Mouse (Mus musculus) lung, embryonic 14.5 days (tissue): ENCODE data around the gene Hpcal4. TPM values are rescaled to one million over a fixed set of nuclear protein-coding genes. Genes with fewer than 3 reads are reported as not detected.
A peak's percentile ranks its signal among the peaks of the same experiment; 100 is the strongest.

ENCODE experiments used
- ATAC-seq: fragments of 200-750 bp; cut with Nextera tagmentation; 2 replicates; pipeline ENCODE4 v1.8.0; 2017; ENCODE audit warnings: mild to moderate bottlenecking, moderate TSS enrichment, moderate library complexity; ENCODE audit not compliant: insufficient read depth
- DNase-seq: peaks from one replicate; pipeline ENCODE4 v3.0.0-alpha.2; 2015
- H3K27ac ChIP-seq: fragments of 300-500 bp; sonication (generic); 2 replicates; pipeline ENCODE4 v1.5.1; 2014; ENCODE audit warnings: low read depth, mild to moderate bottlenecking, moderate library complexity
- H3K27me3 ChIP-seq: fragments of 300-500 bp; sonication (generic); 2 replicates; pipeline ENCODE4 v1.6.1; 2014; ENCODE audit warnings: low read length, control low read depth; ENCODE audit not compliant: insufficient read depth
- H3K36me3 ChIP-seq: fragments of 300-500 bp; sonication (generic); 2 replicates; pipeline ENCODE4 v1.6.1; 2014; ENCODE audit warnings: control low read depth; ENCODE audit not compliant: insufficient read depth
- H3K4me1 ChIP-seq: fragments of 300-500 bp; sonication (generic); 2 replicates; pipeline ENCODE4 v1.6.1; 2014; ENCODE audit warnings: antibody characterized with exemption, control low read depth; ENCODE audit not compliant: insufficient read depth
- H3K4me2 ChIP-seq: fragments of 300-500 bp; sonication (generic); 2 replicates; pipeline ENCODE4 v1.6.1; 2014; ENCODE audit warnings: mild to moderate bottlenecking
- H3K4me3 ChIP-seq: fragments of 300-500 bp; sonication (generic); 2 replicates; pipeline ENCODE4 v1.5.1; 2014; ENCODE audit warnings: low read depth, low read length
- H3K9ac ChIP-seq: fragments of 300-500 bp; sonication (generic); 2 replicates; pipeline ENCODE4 v1.6.1; 2014
- H3K9me3 ChIP-seq: fragments of 300-500 bp; sonication (generic); 2 replicates; pipeline ENCODE4 v1.6.1; 2016; ENCODE audit warnings: low read depth, low read length, control low read depth
- CTCF ChIP-seq: IDR thresholded peaks from 2 replicates; pipeline ENCODE4 v1.5.1; 2016; ENCODE audit warnings: antibody characterized with exemption, low read depth
- WGBS: fragments of 180-500 bp; shearing (Covaris S2); extraction: QIAGEN DNeasy Blood & Tissue Kit; methylation state at CpG from one replicate; pipeline ENCODE4 v1.1.7; 2014; 5-methylcytosine and 5-hydroxymethylcytosine counted together
- polyA plus RNA-seq: library from polyadenylated mRNA; unstranded; fragments of >200 nt; fragmentation: Nextera tagmentation; extraction: Ambion mirVana; gene quantifications from 2 replicates; pipeline ENCODE4 v1.2.1, GENCODE M21; 2014

Hpcal4 gene
- polyA plus RNA-seq, 1 experiment from 2014 or later, result 0.37 TPM

DNA sequence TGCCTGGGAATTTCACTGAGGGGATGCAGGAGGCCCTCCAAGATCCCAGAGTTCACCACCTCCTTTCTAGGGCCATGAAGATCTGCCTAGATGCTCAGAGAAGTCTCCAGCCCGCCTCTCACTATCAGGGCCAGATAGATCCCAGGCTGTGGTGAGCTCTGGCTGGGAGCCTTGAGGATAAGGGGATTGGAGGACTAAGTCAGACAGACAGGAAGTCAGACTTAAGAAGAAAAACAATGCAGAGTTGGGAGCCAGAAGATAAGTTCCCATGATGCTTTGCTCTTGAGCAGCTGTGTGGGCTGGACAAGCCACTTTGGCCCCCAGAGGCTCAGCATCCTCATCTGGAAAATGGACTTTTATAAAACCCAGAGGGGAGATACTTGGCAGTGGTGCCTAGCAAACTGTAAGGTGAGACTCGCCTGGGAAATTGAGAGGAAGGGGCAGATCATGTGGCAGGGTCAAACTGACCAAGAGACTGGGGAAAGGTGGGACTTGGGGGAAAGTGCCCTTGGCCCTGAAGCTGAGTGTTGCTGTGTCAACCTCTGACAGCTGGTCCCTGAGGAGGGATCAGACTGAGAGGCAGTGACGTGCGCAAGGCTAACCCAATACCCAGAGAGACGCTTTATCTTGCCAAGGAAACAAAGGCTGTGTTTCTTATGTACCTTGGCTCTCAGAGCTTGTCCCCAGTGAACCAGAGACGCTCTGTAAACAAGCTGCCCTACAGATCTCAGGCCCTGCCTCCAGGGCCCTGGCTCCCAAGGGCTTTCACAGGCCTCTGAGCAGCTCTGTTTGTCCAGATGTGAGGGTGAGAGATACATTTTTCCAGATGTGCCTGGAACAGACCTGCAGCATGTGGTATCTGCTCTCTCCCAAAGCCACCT is 54.6 kb downstream of the Hpcal4 start:
- H3K4me3 ChIP-seq, result no peak overlapping the region
- ATAC-seq (no peak), DNase-seq (peak; percentile 60)
- H3K27ac ChIP-seq, result peak overlapping the region; percentile 52
- H3K4me2 ChIP-seq, result peak overlapping the region; percentile 85
- no peaks in the 10 kb centered on the region for H3K9me3 ChIP-seq
- WGBS, result 48% methylated on average over 6 of the region's 6 CpGs
- H3K4me1 ChIP-seq, result peaks cover 17% of the 10 kb centered on the region
- peaks cover 39% of the 10 kb centered on the region for H3K27me3 ChIP-seq
- TF ChIP-seq CTCF, result no peak
- H3K9ac ChIP-seq, result no peak overlapping the region
- H3K36me3 ChIP-seq, result no peaks in the 10 kb centered on the region

GRCm38 (mm10) chr4:123239361-123240203 is 56.6 kb downstream of the Hpcal4 start:
- no peaks in the 10 kb centered on the region for H3K36me3 ChIP-seq
- peak overlapping the region; percentile 31 for H3K4me3 ChIP-seq
- peaks cover 25% of the 10 kb centered on the region for H3K27me3 ChIP-seq
- TF ChIP-seq CTCF, result 0 out of 2 replicates have a peak, but pooled peaks have one; percentile 17
- H3K27ac ChIP-seq, result peak overlapping the region; percentile 46; the same call in 1 of the 2 replicates
- 4% methylated on average over 55 of the region's 58 CpGs for WGBS
- peak overlapping the region; percentile 68 for H3K4me2 ChIP-seq
- H3K4me1 ChIP-seq, result peaks cover 17% of the 10 kb centered on the region
- peak; percentile 75 for DNase-seq
- peak overlapping the region; percentile 43 for H3K9ac ChIP-seq
- no peaks in the 10 kb centered on the region for H3K9me3 ChIP-seq
- ATAC-seq, result peak; percentile 71

Other genes starting within 250 kb of the Hpcal4 start
- 1.1 and 1.4 TPM in 2 replicates for gene Mfsd2a, start 222.0 kb upstream of the Hpcal4 start, polyA plus RNA-seq
- 15.2 and 16.5 TPM in 2 replicates for gene Mycl, start 187.6 kb upstream of the Hpcal4 start, polyA plus RNA-seq
- 16.4 and 20.9 TPM in 2 replicates for gene Trit1, start 166.6 kb upstream of the Hpcal4 start, polyA plus RNA-seq
- gene Bmp8b, start 78.1 kb upstream of the Hpcal4 start, polyA plus RNA-seq, result 0.70 and 0.79 TPM in 2 replicates
- not detected in 2 replicates for gene Oxct2b, start 67.0 kb upstream of the Hpcal4 start, polyA plus RNA-seq
- gene Ppie, start 43.3 kb upstream of the Hpcal4 start, polyA plus RNA-seq, result 109 and 110 TPM in 2 replicates
- 0.20 TPM in 1 of 2 replicates, not detected in the other for gene Nt5c1a, start 18.3 kb downstream of the Hpcal4 start, polyA plus RNA-seq
- gene Heyl, start 50.3 kb downstream of the Hpcal4 start, polyA plus RNA-seq, result 34.9 and 36.9 TPM in 2 replicates
- gene Pabpc4, start 79.1 kb downstream of the Hpcal4 start, polyA plus RNA-seq, result 46.1 and 50.0 TPM in 2 replicates
- not detected in 2 replicates for gene Oxct2a, start 140.4 kb downstream of the Hpcal4 start, polyA plus RNA-seq
- 0.11 and 0.30 TPM in 2 replicates for gene Bmp8a, start 160.0 kb downstream of the Hpcal4 start, polyA plus RNA-seq